Mouse (Mus musculus) lung, postnatal 0 days (tissue): ENCODE data around the gene BC051019.

Experiments
- CTCF ChIP-seq: IDR thresholded peaks from 2 replicates; pipeline ENCODE4 v1.5.1; 2016; ENCODE audit warnings: antibody characterized with exemption, mild to moderate bottlenecking
- EP300 ChIP-seq: IDR thresholded peaks from 2 replicates; pipeline ENCODE4 v1.6.1; 2016; ENCODE audit warnings: antibody characterized with exemption, mild to moderate bottlenecking, control low read depth

- TF ChIP-seq CTCF (no peak), EP300 (no peak)
Observed at GRCm38 (mm10) chr7:109680879-109681278, 42.8 kb downstream of the BC051019 start.
